Mouse (Mus musculus) embryo, embryonic 10 days (tissue): ENCODE results near the gene Babam2.

Experiments
- DNase-seq: peaks from one replicate; pipeline ENCODE4 v3.0.0-alpha.2; 2015; ENCODE audit warnings: low spot score

Gene Babam2

DNA sequence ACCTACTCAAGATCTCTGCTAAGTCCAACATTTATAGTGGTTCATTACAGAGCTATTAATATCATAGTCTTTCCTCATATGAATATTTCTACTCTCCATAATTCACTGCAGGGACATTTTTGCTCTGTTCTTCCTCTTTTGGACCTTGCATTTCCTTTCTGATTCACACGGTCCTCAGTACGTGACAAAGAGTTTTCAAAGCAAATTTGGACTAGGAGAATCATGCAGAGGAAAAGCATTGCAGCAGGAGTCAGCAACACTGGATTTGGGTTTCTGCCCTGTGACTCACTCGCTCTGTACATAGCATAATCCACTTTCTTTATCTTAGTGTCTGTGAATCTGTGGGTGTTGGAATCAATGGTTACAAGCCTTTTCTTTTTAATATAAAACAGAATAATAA, 184.8 kb downstream of the Babam2 start:
- no peak for DNase-seq

DNA sequence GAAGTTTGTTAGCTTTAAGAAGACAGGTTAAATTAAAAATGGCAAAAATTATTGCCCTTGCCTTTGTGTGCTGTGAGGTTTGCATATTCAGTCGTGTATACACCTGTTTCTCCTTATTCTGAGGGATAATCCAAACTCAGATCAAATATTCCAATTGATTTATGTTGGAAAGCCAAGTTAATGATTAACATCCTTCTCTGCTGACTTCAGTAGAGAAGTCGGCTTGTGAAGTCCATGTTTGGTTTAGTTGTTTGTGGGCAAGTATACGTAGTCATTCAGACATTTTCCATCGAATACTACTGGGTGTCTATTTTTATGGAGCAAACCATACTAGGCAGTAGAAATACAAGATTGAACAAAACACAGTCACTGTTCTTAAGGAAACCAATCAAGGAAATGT, 187.5 kb downstream of the Babam2 start:
- no peak for DNase-seq

GRCm38 (mm10) chr5:31887590-31887989, 190.1 kb downstream of the Babam2 start:
- no peak for DNase-seq

- DNase-seq: no peak
Observed at GRCm38 (mm10) chr5:31888341-31888740, 190.9 kb downstream of the Babam2 start.

DNA sequence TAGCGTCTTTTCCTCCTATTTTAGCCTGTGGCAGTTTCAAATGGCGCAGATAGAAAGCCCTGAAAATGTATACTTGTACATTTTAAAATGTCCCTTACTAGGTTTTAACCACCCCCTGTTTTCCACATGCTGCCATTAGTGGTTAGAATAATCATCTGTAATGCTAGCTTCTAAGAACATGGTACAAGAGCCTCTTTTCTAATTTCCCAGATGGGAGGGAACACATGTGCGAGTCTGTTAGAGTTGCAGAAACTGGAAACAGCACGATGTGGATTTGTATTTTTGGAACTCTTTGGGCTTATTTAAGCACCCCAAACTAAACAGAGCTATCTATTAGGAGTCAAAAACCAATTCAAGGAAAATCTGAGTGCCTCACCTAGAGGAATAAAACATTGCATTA, 195.1 kb downstream of the Babam2 start:
- no peak for DNase-seq

DNA sequence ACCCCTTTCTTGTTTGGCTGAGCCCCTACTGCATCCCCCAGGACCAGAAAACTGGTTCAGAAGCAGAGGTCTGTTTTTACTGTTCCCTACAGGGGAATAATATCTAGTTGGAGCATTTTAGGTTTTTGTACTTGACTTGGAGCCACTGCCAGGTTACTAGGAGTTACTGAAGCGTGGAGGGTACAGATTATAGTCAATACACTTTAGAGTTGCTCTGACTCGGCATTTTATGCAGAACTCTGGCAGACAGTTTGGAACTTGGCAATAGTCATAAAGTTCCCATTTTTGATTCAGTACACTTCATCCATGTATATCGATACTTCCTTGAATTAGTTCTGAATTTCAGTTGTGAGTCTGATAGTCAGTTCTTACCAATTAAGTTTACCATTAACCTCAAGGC, 202.4 kb downstream of the Babam2 start:
- no peak for DNase-seq

DNA sequence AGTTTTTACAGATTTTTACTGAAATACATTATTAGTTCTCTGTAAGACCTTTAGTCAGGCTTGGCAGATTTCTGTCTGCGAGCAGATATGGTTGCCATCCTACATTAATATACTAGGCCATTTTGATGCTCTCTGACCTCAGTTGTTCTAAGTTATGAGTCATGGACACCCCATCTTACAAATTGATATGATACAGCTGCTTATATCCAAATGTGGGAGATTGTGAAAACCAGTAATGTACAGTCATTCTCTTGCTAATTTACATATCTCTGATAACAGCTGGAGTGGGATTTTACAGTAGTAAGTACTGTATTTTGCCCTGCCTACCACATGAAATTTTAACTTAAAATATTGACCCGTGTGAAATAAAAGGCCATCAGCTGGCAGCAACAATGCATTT, 204.7 kb downstream of the Babam2 start:
- no peak for DNase-seq

DNA sequence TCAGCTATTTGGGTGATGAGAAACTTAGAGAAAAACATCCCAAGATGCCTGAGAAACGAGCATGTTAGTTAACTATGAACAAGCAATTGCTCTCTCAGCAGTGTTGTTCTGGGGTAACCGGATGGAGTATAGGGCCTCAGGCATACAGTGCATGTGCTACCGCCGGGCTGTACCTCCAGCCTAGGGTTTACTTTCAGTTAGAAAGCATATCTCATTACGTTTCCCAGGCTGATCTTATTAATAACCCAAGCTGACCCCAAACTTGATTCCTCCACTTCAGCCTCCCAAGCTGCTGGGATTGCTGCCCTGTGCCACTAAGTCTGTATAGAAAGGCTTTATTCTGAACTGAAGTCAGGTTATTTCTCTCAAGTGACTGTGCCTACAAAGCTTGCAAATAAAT, 205.4 kb downstream of the Babam2 start:
- DNase-seq: no peak

DNA sequence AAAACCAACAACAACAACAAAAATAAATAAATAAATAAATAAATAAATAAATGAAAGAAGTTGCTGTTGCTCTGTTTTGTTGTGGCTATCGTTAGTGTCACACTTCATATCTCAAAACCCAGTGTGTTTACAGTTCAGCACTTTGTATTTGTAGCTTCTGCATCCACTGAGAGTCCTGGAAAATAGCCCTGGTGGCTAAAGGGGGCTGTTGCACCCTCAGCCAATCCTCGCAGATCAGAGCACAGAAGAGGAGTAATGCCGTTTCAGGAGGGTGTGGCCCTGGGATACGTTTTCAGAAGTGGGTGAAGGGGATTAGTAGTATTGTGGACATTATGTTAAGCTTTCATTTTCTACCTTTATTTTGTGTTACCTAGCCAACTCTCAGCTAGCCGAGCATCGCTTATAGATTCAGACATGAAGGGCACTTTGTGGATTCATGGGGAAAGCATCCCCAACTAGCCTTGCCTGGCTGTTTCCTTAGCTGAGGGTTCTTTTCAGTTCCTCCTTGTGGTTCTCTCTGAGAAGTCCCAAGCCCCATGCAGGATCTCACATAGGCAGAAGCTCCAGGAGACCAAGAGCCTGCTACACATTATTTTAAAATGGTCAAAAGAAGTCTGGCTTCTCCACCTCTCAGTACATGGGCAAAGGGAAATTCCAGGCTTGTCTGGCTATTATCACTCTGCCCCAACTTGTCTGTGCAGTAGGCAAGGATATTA, 207.6 kb downstream of the Babam2 start:
- no peak for DNase-seq

DNA sequence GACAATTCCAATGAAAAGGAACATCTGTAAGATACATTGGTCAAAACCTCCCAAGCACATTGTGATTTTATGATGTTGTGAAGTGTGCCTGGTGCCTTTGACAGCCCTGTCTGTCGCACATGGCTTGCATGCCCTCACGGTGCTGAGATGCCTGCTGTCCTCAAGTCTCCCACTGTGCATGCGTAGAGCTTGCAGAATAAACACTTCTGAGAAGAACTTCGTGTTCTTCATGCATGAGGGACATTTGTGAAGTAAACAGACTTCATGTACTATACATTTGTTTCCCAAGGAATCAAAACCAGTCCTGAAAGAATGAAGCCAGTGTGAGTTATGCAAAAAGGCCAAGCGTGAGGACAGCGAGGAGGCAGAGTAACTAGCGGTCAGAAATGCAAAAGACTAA, 208.3 kb downstream of the Babam2 start:
- DNase-seq: no peak

DNA sequence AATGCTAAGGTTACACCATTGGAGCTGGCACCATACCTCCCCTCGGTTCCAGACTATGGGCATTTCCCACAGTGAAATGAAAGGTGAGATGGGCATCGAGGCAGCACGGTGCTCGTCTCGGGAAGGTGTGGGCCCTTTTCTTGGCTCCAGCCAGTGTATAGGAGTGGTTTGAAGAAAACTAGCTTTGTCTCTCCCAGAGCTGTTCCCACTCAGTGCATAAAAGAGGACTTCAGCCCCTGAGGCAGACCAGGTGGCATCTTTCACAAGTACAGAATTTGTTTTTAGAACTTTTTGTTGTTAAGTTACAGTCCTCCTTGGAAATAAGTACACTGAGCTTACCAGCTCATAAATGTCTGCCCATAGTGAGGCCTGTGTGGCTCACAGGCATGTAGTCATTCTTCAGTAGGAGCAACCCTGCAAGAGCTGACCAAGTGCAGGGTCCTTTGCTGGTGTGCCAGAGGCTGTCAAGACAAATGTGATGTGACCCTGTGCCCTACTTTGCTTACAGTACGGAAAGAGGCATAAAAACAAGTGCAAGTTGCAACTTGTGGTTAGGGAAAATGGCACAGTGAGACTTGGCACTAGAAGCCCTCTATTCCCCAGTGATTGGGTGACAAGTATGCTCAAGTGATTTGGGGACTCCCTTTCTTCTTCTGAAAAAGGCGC, 208.9 kb downstream of the Babam2 start:
- no peak for DNase-seq

- DNase-seq: no peak
Observed at GRCm38 (mm10) chr5:31907959-31908358, 210.5 kb downstream of the Babam2 start.

DNA sequence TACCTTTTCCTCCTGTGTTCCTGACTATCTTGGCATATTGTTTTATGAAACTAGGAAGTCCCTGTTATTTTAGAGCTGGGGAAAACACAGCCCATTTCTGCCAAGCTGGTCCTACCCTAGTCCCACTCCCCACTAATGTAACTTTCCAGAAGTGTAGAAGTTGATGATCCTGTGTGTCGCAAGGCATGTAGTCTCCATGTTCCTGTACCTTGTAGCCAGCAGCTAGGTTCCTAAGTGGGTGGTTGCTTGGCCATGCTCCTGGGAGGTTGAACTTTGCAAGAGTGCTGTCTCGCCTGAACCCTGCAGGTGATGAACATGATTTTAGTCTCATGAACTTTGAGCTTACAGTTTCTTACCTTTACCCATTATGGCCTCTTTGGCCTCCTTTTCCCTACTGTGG, 211.3 kb downstream of the Babam2 start:
- DNase-seq: no peak

DNA sequence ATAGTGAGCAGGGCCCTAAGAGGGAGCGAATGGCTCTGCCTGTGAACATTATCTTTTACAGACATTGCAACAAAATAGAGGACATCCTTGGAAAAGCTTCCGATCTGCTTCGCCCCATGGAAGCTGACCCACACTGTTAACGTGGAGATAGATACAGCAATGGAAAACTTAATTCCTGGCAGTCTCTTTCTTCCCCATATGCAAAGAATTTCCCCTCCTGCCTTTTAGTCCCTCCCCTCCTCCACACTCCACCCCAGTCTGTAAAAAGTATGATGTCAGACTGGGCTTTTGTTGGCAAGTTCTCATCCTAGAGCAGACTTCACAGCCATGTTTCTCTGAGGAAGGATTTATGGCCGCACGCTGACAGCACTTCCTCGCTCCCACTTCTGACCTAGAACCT, 218.8 kb downstream of the Babam2 start:
- no peak for DNase-seq

- DNase-seq: no peak
Observed at GRCm38 (mm10) chr5:31918566-31918965, 221.1 kb downstream of the Babam2 start.

GRCm38 (mm10) chr5:31920129-31920528, 222.6 kb downstream of the Babam2 start:
- no peak for DNase-seq

GRCm38 (mm10) chr5:31920890-31921289, 223.4 kb downstream of the Babam2 start:
- DNase-seq: no peak

GRCm38 (mm10) chr5:31924075-31924474, 226.6 kb downstream of the Babam2 start:
- no peak for DNase-seq

DNA sequence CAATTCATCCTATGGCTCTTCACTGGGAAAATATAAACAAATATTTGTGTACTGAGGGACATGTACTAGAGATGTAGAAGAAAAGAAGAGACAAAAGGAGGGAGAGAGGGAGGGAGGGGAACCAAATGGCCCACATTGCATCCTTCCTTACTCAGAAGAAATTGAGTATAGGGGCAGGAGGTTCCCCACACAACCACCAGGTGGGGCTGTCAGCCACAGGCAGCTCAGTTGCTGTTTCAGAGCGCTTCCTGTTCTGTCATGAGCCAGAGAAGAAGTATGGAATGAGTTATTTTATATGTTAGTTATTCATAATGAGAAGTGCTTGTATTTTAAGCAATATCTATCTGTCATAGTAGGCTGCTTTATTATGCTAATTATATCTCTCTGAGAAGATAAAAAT, 229.1 kb downstream of the Babam2 start:
- DNase-seq: no peak

- no peak for DNase-seq
Observed at GRCm38 (mm10) chr5:31929007-31929406, 231.5 kb downstream of the Babam2 start.

- no peak for DNase-seq
Observed at GRCm38 (mm10) chr5:31931127-31931625, 233.7 kb downstream of the Babam2 start.

- no peak for DNase-seq
Observed at GRCm38 (mm10) chr5:31931637-31932036, 234.2 kb downstream of the Babam2 start.

DNA sequence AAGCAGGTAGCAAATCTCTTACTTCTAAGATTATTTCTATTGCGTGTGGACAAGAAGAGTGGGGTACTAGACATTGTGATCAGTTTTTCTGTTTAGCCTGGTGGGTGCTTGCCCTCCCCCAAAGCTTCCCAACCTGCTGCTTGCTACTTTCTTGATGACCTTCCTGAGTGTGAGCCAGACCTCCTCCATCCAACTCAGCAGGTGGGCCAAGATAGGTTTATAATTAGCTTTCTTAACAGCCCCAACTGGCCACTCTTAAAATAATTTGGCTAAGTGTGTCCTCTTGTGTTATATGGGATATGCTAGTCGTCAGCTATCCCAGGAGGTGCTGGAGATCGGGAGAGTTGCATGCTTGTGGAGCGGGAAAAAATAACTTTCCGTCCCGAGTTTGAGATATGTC, 235.8 kb downstream of the Babam2 start:
- DNase-seq: no peak

GRCm38 (mm10) chr5:31934397-31934796, 236.9 kb downstream of the Babam2 start:
- no peak for DNase-seq
